Mouse (Mus musculus) hindbrain, postnatal 0 days (tissue): ENCODE measurements around the gene Tiam1. TPM values are rescaled to one million over a fixed set of nuclear protein-coding genes. Genes with fewer than 3 reads are reported as not detected.
A peak's percentile ranks its signal among the peaks of the same experiment; 100 is the strongest.

Experiments used
- ATAC-seq: fragments of 200-750 bp; cut with Nextera tagmentation; 2 replicates; pipeline ENCODE4 v1.8.0; 2017; ENCODE audit warnings: mild to moderate bottlenecking, moderate TSS enrichment, moderate library complexity
- DNase-seq: peaks from one replicate; pipeline ENCODE4 v3.0.0-alpha.2; 2015; ENCODE audit warnings: low spot score
- H3K27ac ChIP-seq: fragments of 300-500 bp; sonication (generic); 2 replicates; pipeline ENCODE4 v1.5.1; 2014; ENCODE audit warnings: mild to moderate bottlenecking
- H3K27me3 ChIP-seq: fragments of 300-500 bp; sonication (generic); 2 replicates; pipeline ENCODE4 v1.6.1; 2014; ENCODE audit warnings: low read length, mixed read lengths; ENCODE audit not compliant: insufficient read depth
- H3K36me3 ChIP-seq: fragments of 300-500 bp; sonication (generic); 2 replicates; pipeline ENCODE4 v1.6.1; 2014; ENCODE audit warnings: low read length, mixed read lengths; ENCODE audit not compliant: insufficient read depth
- H3K4me1 ChIP-seq: fragments of 300-500 bp; sonication (generic); 2 replicates; pipeline ENCODE4 v1.6.1; 2014; ENCODE audit warnings: antibody characterized with exemption, low read length, mixed read lengths; ENCODE audit not compliant: insufficient read depth
- H3K4me2 ChIP-seq: fragments of 300-500 bp; sonication (generic); 2 replicates; pipeline ENCODE4 v1.6.1; 2014; ENCODE audit warnings: low read depth, mild to moderate bottlenecking, low read length, moderate library complexity, mixed read lengths
- H3K4me3 ChIP-seq: fragments of 300-500 bp; sonication (generic); 2 replicates; pipeline ENCODE4 v1.5.1; 2014; ENCODE audit warnings: low read length
- H3K9ac ChIP-seq: fragments of 300-500 bp; sonication (generic); replicated peaks from 2 replicates; pipeline ENCODE4 v1.6.1; 2014; ENCODE audit warnings: mild to moderate bottlenecking, low read length, moderate library complexity, mixed read lengths
- H3K9me3 ChIP-seq: fragments of 300-500 bp; sonication (generic); 2 replicates; pipeline ENCODE4 v1.6.1; 2016; ENCODE audit warnings: low read length, mixed read lengths
- CTCF ChIP-seq: IDR thresholded peaks from 2 replicates; pipeline ENCODE4 v1.5.1; 2016; ENCODE audit warnings: antibody characterized with exemption, control low read depth, low read depth
- WGBS: fragments of 180-500 bp; shearing (Covaris S2); extraction: QIAGEN DNeasy Blood & Tissue Kit; methylation state at CpG from one replicate; pipeline ENCODE4 v1.1.7; 2014; 5-methylcytosine and 5-hydroxymethylcytosine counted together
- polyA plus RNA-seq: library from polyadenylated mRNA; unstranded; fragments of >200 nt; fragmentation: Nextera tagmentation; extraction: Ambion mirVana; gene quantifications from 2 replicates; pipeline ENCODE4 v1.2.1, GENCODE M21; 2015
- total RNA-seq: library from RNA; depleted of rRNA; stranded (reverse); fragments of >200 nt; gene quantifications from 2 replicates; pipeline ENCODE4 v1.2.3, GENCODE M21; 2014

The Tiam1 gene
- total and polyA plus RNA-seq, 2 experiments from 2014 or later: 15.1 to 26.2 TPM

- 84% methylated on average over 9 of the region's 9 CpGs for WGBS
- H3K4me2 ChIP-seq: no peak overlapping the region
- no peak for ATAC-seq
Measured at GRCm38 (mm10) chr16:90149335-90149734, 5.8 kb upstream of the Tiam1 start.

GRCm38 (mm10) chr16:90145244-90145643 is 1.7 kb upstream of the Tiam1 start:
- TF ChIP-seq CTCF: no peak
- DNase-seq: no peak
- H3K27me3 ChIP-seq: no peaks in the 10 kb centered on the region
- H3K4me1 ChIP-seq: peaks cover 7% of the 10 kb centered on the region
- H3K4me2 ChIP-seq: no peak overlapping the region
- H3K9ac ChIP-seq: no peak overlapping the region
- no peak overlapping the region for H3K27ac ChIP-seq
- H3K9me3 ChIP-seq: no peaks in the 10 kb centered on the region
- no peak overlapping the region for H3K4me3 ChIP-seq
- no peaks in the 10 kb centered on the region for H3K36me3 ChIP-seq
- no peak for ATAC-seq
- WGBS: 96% methylated on average over 1 of the region's 1 CpGs

More at GRCm38 (mm10) chr16:90149335-90149734, 5.8 kb upstream of the Tiam1 start:
- Histone ChIP-seq H3K4me3 (no peak overlapping the region), H3K9me3 (no peaks in the 10 kb centered on the region), H3K9ac (no peak overlapping the region), H3K27me3 (no peaks in the 10 kb centered on the region), H3K4me1 (peaks cover 3% of the 10 kb centered on the region; the same call in 1 of the 2 replicates), H3K27ac (no peak overlapping the region), H3K36me3 (no peaks in the 10 kb centered on the region)
- no peak for DNase-seq
- TF ChIP-seq CTCF: no peak

DNA sequence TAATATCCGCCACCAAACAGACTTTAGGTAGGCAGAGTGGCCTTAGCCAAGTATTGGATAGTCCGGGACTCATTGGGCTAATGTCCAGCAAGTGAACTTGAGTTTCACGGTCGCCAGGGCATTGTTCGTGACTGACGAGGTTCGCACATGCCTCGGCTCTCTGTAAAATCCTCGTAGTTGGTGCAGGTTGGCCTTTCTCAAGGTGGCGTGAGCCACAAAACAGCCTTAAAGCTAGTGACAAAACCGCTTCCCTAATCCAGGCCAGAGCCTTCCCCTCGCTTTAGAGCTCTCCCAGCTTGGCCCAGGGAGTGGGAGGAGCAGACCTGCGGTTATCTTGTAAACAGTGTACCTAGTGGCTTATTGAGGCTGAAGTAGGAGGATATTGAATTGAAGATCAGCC is 972 bp upstream of the Tiam1 start:
- DNase-seq (no peak), ATAC-seq (no peak)
- Histone ChIP-seq H3K9ac (0 out of 2 replicates have a peak overlapping the region, but pooled peaks have one; percentile 67), H3K9me3 (no peaks in the 10 kb centered on the region), H3K27ac (0 out of 2 replicates have a peak overlapping the region, but pooled peaks have one; percentile 85), H3K4me1 (peaks cover 4% of the 10 kb centered on the region; the same call in 1 of the 2 replicates), H3K27me3 (no peaks in the 10 kb centered on the region), H3K4me3 (peak overlapping the region; percentile 70), H3K36me3 (no peaks in the 10 kb centered on the region), H3K4me2 (peak overlapping the region; percentile 90)
- 13% methylated on average over 13 of the region's 13 CpGs for WGBS
- TF ChIP-seq CTCF: no peak

- peak overlapping the region; percentile 70 for H3K4me3 ChIP-seq
- WGBS: 1% methylated on average over 21 of the region's 21 CpGs
- no peak for TF ChIP-seq CTCF
- peaks cover 4% of the 10 kb centered on the region; the same call in 1 of the 2 replicates for H3K4me1 ChIP-seq
- no peaks in the 10 kb centered on the region for H3K36me3 ChIP-seq
- no peaks in the 10 kb centered on the region for H3K27me3 ChIP-seq
- peak; percentile 69 for ATAC-seq
- H3K4me2 ChIP-seq: peak overlapping the region; percentile 90
- H3K27ac ChIP-seq: peak overlapping the region; percentile 85
- no peaks in the 10 kb centered on the region for H3K9me3 ChIP-seq
- no peak for DNase-seq
- H3K9ac ChIP-seq: peak overlapping the region; percentile 67
Measured at GRCm38 (mm10) chr16:90143416-90143759, 181 bp downstream of the Tiam1 start.

GRCm38 (mm10) chr16:90142574-90143415 is 774 bp downstream of the Tiam1 start:
- H3K4me3 ChIP-seq: peak overlapping the region; percentile 70
- under 1% methylated on average over 57 of the region's 57 CpGs for WGBS
- peaks cover 4% of the 10 kb centered on the region; the same call in 1 of the 2 replicates for H3K4me1 ChIP-seq
- H3K27ac ChIP-seq: peak overlapping the region; percentile 85
- H3K4me2 ChIP-seq: peak overlapping the region; percentile 90
- peak; percentile 80 for DNase-seq
- no peaks in the 10 kb centered on the region for H3K9me3 ChIP-seq
- H3K36me3 ChIP-seq: no peaks in the 10 kb centered on the region
- no peak for TF ChIP-seq CTCF
- H3K9ac ChIP-seq: peak overlapping the region; percentile 67
- no peaks in the 10 kb centered on the region for H3K27me3 ChIP-seq
- peak; percentile 21 for ATAC-seq

- Histone ChIP-seq H3K27ac (peak overlapping the region; percentile 85), H3K27me3 (no peaks in the 10 kb centered on the region), H3K36me3 (no peaks in the 10 kb centered on the region), H3K4me3 (peak overlapping the region; percentile 70), H3K4me2 (peak overlapping the region; percentile 90), H3K9ac (peak overlapping the region; percentile 67), H3K9me3 (no peaks in the 10 kb centered on the region), H3K4me1 (peaks cover 4% of the 10 kb centered on the region; the same call in 1 of the 2 replicates)
- no peak for ATAC-seq
- TF ChIP-seq CTCF: no peak
- peak; percentile 40 for DNase-seq
- 2% methylated on average over 20 of the region's 20 CpGs for WGBS
Measured at GRCm38 (mm10) chr16:90142247-90142573, 1.4 kb downstream of the Tiam1 start.

DNA sequence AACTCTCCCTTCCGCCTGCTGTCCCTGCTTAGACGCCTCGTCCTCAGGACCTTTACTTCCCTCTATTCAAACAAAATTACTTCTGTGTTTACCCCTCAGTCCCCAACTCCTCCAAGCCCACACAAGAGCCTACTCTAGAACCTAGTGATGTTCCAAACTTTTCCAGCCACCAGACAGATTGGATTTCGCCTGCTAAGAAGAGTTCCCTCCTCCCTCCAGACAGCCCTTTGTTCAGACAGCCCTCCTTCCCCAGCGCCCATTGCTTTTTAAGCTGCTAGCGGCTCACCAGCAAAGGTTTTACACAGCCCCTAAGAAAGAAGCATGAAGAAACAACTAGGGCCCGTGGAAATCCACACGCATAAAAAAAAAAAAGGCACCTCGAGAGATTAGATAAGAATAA is 2.0 kb downstream of the Tiam1 start:
- no peaks in the 10 kb centered on the region for H3K27me3 ChIP-seq
- TF ChIP-seq CTCF: no peak
- no peaks in the 10 kb centered on the region for H3K36me3 ChIP-seq
- peak overlapping the region; percentile 90 for H3K4me2 ChIP-seq
- no peak for ATAC-seq
- H3K4me1 ChIP-seq: peaks cover 4% of the 10 kb centered on the region; the same call in 1 of the 2 replicates
- no peak overlapping the region for H3K27ac ChIP-seq
- 30% methylated on average over 9 of the region's 9 CpGs for WGBS
- no peaks in the 10 kb centered on the region for H3K9me3 ChIP-seq
- no peak for DNase-seq
- H3K4me3 ChIP-seq: peak overlapping the region; percentile 70
- H3K9ac ChIP-seq: no peak overlapping the region; the same call in 1 of the 2 replicates
